Mouse (Mus musculus): ENCODE results near the gene Cd3eap.

- no peak for TF ChIP-seq POLR2A (IDR thresholded peaks at IDR 0.05; ENCODE audit: extremely low read depth, insufficient read depth, low read length)
- TF ChIP-seq CTCF (IDR thresholded peaks at IDR 0.05; ENCODE audit: extremely low read depth, insufficient read depth, low read length): no peak
These were observed 42.7 kb downstream of the Cd3eap start for GRCm38 (mm10) chr7:19316451-19317161.
